Mouse (Mus musculus) c-Kit-positive CD71-positive TER-119-positive erythroid progenitor cells, embryonic 14.5 days (primary cell): ENCODE results near the gene Zap70.

Experiments
- DNase-seq: peaks from one replicate; pipeline ENCODE4 v3.0.0-alpha.2; 2013; ENCODE audit warnings: low spot score

The Zap70 gene

GRCm38 (mm10) chr1:36830913-36831866 is 69.6 kb downstream of the Zap70 start:
- DNase-seq = no peak
